ENCODE assay signal across 23 mouse cellular contexts in the genomic region with DNA sequence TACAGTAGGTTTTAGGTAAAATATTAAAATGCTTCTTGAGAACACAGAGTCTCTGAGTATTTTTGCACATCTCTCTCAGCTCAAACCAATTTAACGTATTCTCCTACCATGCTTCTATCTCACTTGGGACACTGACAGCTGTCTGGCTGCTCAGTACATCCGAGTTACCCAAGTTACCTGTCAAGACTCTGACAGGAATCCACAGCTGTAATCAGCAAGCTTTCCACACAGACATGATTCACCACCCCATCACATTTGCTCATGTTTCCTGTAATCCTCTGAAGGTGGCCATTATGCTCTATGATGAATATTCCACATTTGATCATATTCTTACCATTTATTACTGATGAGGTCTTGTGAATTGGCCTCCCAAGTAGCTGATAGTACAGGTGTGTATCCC. TPM values are rescaled to one million over a fixed set of nuclear protein-coding genes. Genes with fewer than 3 reads are reported as not detected.
DNase-seq lines count a peak whose midpoint lies in the region; ATAC-seq and TF ChIP-seq lines count a peak whose summit lies in the region.
"Had no signal": no experiment of that assay in that cellular context is flagged by ENCODE, and none has a peak within 500 bp of the region (broad histone marks: within the 10 kb centered on the region; RNA-seq: fewer than 3 reads in every experiment).

No protein-coding gene starts in this region.

- H3K27ac ChIP-seq in midbrain, embryonic 11.5 days (ENCODE audit: low read depth, low read length): no peak overlapping the region
- H3K27ac ChIP-seq in midbrain, embryonic 16.5 days (ENCODE audit: low read length): no peak overlapping the region
- H3K27ac ChIP-seq in testis, adult 2 months (ENCODE audit: control insufficient read depth, insufficient read depth, low read depth, low read length): no peak overlapping the region

- no peaks in the 10 kb centered on the region for H3K27me3 ChIP-seq in midbrain, embryonic 11.5 days (ENCODE audit: control insufficient read depth, insufficient read depth, low read length)
- H3K27me3 ChIP-seq in midbrain, embryonic 16.5 days (ENCODE audit: control insufficient read depth, insufficient read depth, low read depth, low read length): no peaks in the 10 kb centered on the region
- no peaks in the 10 kb centered on the region for H3K27me3 ChIP-seq in testis, adult 2 months (ENCODE audit: control insufficient read depth, insufficient read depth, low read length)
- no peaks in the 10 kb centered on the region for H3K27me3 ChIP-seq in C2C12 (ENCODE audit: control insufficient read depth, insufficient read depth, insufficient read length)
- H3K27me3 ChIP-seq in myocyte (ENCODE audit: control insufficient read depth, insufficient read depth, insufficient read length): no peaks in the 10 kb centered on the region
- H3K27me3 ChIP-seq: CH12.LX had no signal

- no peaks in the 10 kb centered on the region for H3K36me3 ChIP-seq in midbrain, embryonic 11.5 days (ENCODE audit: control insufficient read depth, insufficient read depth, low read length)
- H3K36me3 ChIP-seq in midbrain, embryonic 16.5 days (ENCODE audit: control insufficient read depth, insufficient read depth, low read length): no peaks in the 10 kb centered on the region
- no peaks in the 10 kb centered on the region for H3K36me3 ChIP-seq in testis, adult 2 months (ENCODE audit: control insufficient read depth, insufficient read depth, low read length)
- H3K36me3 ChIP-seq in C2C12 (ENCODE audit: control insufficient read depth, insufficient read depth) (no peaks in the 10 kb centered on the region), myocyte (ENCODE audit: control insufficient read depth, insufficient read depth) (no peaks in the 10 kb centered on the region)
- H3K36me3 ChIP-seq: G1E had no signal

- H3K79me2 ChIP-seq in C2C12 (ENCODE audit: control insufficient read depth, insufficient read depth): peaks cover 6% of the 10 kb centered on the region
- no peaks in the 10 kb centered on the region for H3K79me2 ChIP-seq in myocyte (ENCODE audit: control insufficient read depth, insufficient read depth)

- no peaks in the 10 kb centered on the region for H3K9me3 ChIP-seq in midbrain, embryonic 11.5 days (ENCODE audit: control insufficient read depth, low read length)
- H3K9me3 ChIP-seq in midbrain, embryonic 16.5 days (replicated peaks; ENCODE audit: control insufficient read depth, low read length, poor library complexity, severe bottlenecking): no peaks in the 10 kb centered on the region
- H3K9me3 ChIP-seq: G1E had no signal

- no peak for TF ChIP-seq CTCF in testis, adult 2 months (IDR thresholded peaks at IDR 0.05; ENCODE audit: control insufficient read depth, insufficient read depth, insufficient replicate concordance, low read depth, low read length)
- TF ChIP-seq CTCF in C2C12 (IDR thresholded peaks at IDR 0.05; ENCODE audit: control insufficient read depth, insufficient read depth, insufficient read length): no peak

- H3K9ac ChIP-seq in midbrain, embryonic 11.5 days (ENCODE audit: low read length): no peak overlapping the region
- no peak overlapping the region for H3K9ac ChIP-seq in midbrain, embryonic 16.5 days (ENCODE audit: low read depth, low read length)

- 0 out of 2 replicates have a peak, but pooled peaks cover 2% of the 10 kb centered on the region for H3K4me1 ChIP-seq in midbrain, embryonic 11.5 days (ENCODE audit: control insufficient read depth, insufficient read depth, low read length)
- no peaks in the 10 kb centered on the region for H3K4me1 ChIP-seq in midbrain, embryonic 16.5 days (ENCODE audit: control insufficient read depth, insufficient read depth, low read length)
- no peaks in the 10 kb centered on the region for H3K4me1 ChIP-seq in testis, adult 2 months (ENCODE audit: control insufficient read depth, insufficient read depth, low read length)

- no peak overlapping the region for H3ac ChIP-seq in C2C12 (ENCODE audit: control insufficient read depth, insufficient read length, low read depth)
- H3ac ChIP-seq in myocyte (ENCODE audit: control insufficient read depth, insufficient read length): no peak overlapping the region

- no peak overlapping the region for H3K4me3 ChIP-seq in midbrain, embryonic 11.5 days (ENCODE audit: low read depth, low read length)
- no peak overlapping the region for H3K4me3 ChIP-seq in midbrain, embryonic 16.5 days (ENCODE audit: low read depth, low read length)
- H3K4me3 ChIP-seq in testis, adult 2 months (ENCODE audit: control insufficient read depth, low read depth, low read length): peak overlapping the region; percentile 63; the same call in 1 of the 2 replicates
- no peak overlapping the region for H3K4me3 ChIP-seq in C2C12 (ENCODE audit: insufficient read depth, poor library complexity, severe bottlenecking)
- H3K4me3 ChIP-seq in myocyte: no peak overlapping the region

- no peak overlapping the region for H3K4me2 ChIP-seq in midbrain, embryonic 11.5 days
- H3K4me2 ChIP-seq in midbrain, embryonic 16.5 days (ENCODE audit: low read length): no peak overlapping the region
- H3K4me2 ChIP-seq in myocyte (ENCODE audit: low read depth): peak overlapping the region; percentile 37

- no peaks in the 10 kb centered on the region for H3K79me3 ChIP-seq in C2C12 (ENCODE audit: low read depth)

- no peak for TF ChIP-seq POLR2A in testis, adult 2 months (IDR thresholded peaks at IDR 0.05; ENCODE audit: control insufficient read depth, low read depth, low read length)
- TF ChIP-seq POLR2A in myocyte (IDR thresholded peaks at IDR 0.05; ENCODE audit: insufficient read length, low read depth): no peak

- 78% methylated on average over 2 of the region's 2 CpGs for WGBS in midbrain, embryonic 11.5 days
- 80% methylated on average over 2 of the region's 2 CpGs for WGBS in midbrain, embryonic 16.5 days

- peak; percentile 64 for DNase-seq in midbrain, embryonic 11.5 days (ENCODE audit: low spot score, missing footprints)
- DNase-seq in testis, postnatal 14 days (ENCODE audit: low spot score): no peak
- DNase-seq in kidney, postnatal 14 days: no peak
- no peak for DNase-seq in cerebellum, adult 8-10 months
- DNase-seq: adrenal gland, adult 2 months; adrenal gland, adult 8-10 months; adrenal gland, postnatal 10 days; adrenal gland, postnatal 14 days; adrenal gland, postnatal 25 days; adrenal gland, postnatal 36 days; B cell, adult 2 months; cerebellum, adult 11 months; cerebellum, adult 11-12 months; cerebellum, adult 18-20 months had no signal

- ATAC-seq in midbrain, embryonic 11.5 days (ENCODE audit: low FRiP score): no peak
- no peak for ATAC-seq in midbrain, embryonic 16.5 days
- ATAC-seq: activated CD4-positive, CD25-positive, alpha-beta regulatory T cell, adult 4 months; CD4-positive, CD25-positive, alpha-beta regulatory T cell, adult 4 months; Patski had no signal

TF ChIP-seq in C2C12, 6 proteins besides CTCF, POLR2A, EP300 and RAD21:
- TF ChIP-seq MAX (IDR thresholded peaks at IDR 0.05): no peak
- TF ChIP-seq MYOD1 (IDR thresholded peaks at IDR 0.05; ENCODE audit: control insufficient read depth, insufficient read length, low read depth): peak; percentile 100

TF ChIP-seq in myocyte, 11 proteins besides CTCF, POLR2A, EP300 and RAD21:
- TF ChIP-seq POLR2AphosphoS2 (IDR thresholded peaks at IDR 0.05; ENCODE audit: insufficient read length, low read depth) (no peak), TCF3 (IDR thresholded peaks at IDR 0.05; ENCODE audit: insufficient read length, low read depth) (no peak), USF1 (IDR thresholded peaks at IDR 0.05; ENCODE audit: low read depth) (no peak), E2F4 (IDR thresholded peaks at IDR 0.05; ENCODE audit: insufficient read depth) (no peak), SRF (IDR thresholded peaks at IDR 0.05; ENCODE audit: control insufficient read depth, insufficient read length, low read depth) (no peak), MYOD1 (IDR thresholded peaks at IDR 0.05; ENCODE audit: control insufficient read depth in 1 of 3, insufficient read length in 2 of 3, low read depth in 2 of 3) (peak in 2 of 3 experiments; percentile 96), REST (IDR thresholded peaks at IDR 0.05; ENCODE audit: insufficient read depth, insufficient read length) (no peak), CEBPB (IDR thresholded peaks at IDR 0.05; ENCODE audit: insufficient read depth, poor library complexity, severe bottlenecking) (0 out of 2 replicates have a peak, but pooled peaks have one; percentile 22), TCF12 (IDR thresholded peaks at IDR 0.05; ENCODE audit: insufficient read depth, poor library complexity, severe bottlenecking) (no peak), MAX (IDR thresholded peaks at IDR 0.05; ENCODE audit: low read depth) (no peak), MYOG (IDR thresholded peaks at IDR 0.05; ENCODE audit: control insufficient read depth in 1 of 3, insufficient read depth in 1 of 3, insufficient read length in 2 of 3, low read depth in 2 of 3) (peak in 1 of 3 experiments; percentile 8)

RNA-seq across cellular contexts. Expression of a gene that starts 5.6 kb away (rescaled TPM):
- not detected in 2 replicates for polyA plus RNA-seq in midbrain, embryonic 11.5 days (2014; fragmentation: Nextera tagmentation; extraction: Ambion mirVana)
- not detected in 2 replicates for polyA plus RNA-seq in midbrain, embryonic 16.5 days (2015; fragmentation: Nextera tagmentation; extraction: Ambion mirVana)
- polyA plus RNA-seq in testis, adult 2 months (2012; rRNA removed): 132 and 166 TPM in 2 replicates
- polyA plus RNA-seq in C2C12 (2012; fragmentation: generic; extraction: Trizol) (1.9 TPM), myocyte (2012; fragmentation: generic; extraction: Trizol) (0.22 TPM)
- polyA plus RNA-seq: activated CD4-positive, CD25-positive, alpha-beta regulatory T cell, adult 4 months; CD4-positive, CD25-positive, alpha-beta regulatory T cell, adult 4 months; G1E; Patski had no signal

RNA-seq across cellular contexts. Expression of a gene that starts 17.5 kb away (rescaled TPM):
- polyA plus RNA-seq in midbrain, embryonic 11.5 days (2014; fragmentation: Nextera tagmentation; extraction: Ambion mirVana): 171 and 184 TPM in 2 replicates
- polyA plus RNA-seq in midbrain, embryonic 16.5 days (2015; fragmentation: Nextera tagmentation; extraction: Ambion mirVana): 105 and 108 TPM in 2 replicates
- polyA plus RNA-seq in testis, adult 2 months (2012; rRNA removed): 4.7 and 6.5 TPM in 2 replicates
- polyA plus RNA-seq in C2C12 (2012; fragmentation: generic; extraction: Trizol) (52.8 TPM), myocyte (2012; fragmentation: generic; extraction: Trizol) (31.1 TPM)

Comparison
In these comparisons a context has a peak if more than half of its experiments do, and no peak if none do; other contexts are left out.
1. RNA of a gene that starts 5.6 kb away (polyA plus RNA-seq): 132 to 166 TPM in testis, adult 2 months; 1.9 TPM in C2C12 (single experiment), 0.22 TPM in myocyte (single experiment), not detected in midbrain, embryonic 16.5 days and not detected in midbrain, embryonic 11.5 days; every median in the first group is over 10 times any median in the second.